Mouse (Mus musculus): ENCODE results near the gene E330014E10Rik.

GRCm38 (mm10) chr5:95836580-95836979, 60.8 kb downstream of the E330014E10Rik start:
- TF ChIP-seq POLR2A (IDR thresholded peaks at IDR 0.05; ENCODE audit: control insufficient read depth, extremely low read depth, insufficient read depth, low read length, poor library complexity): no peak
- TF ChIP-seq CTCF (IDR thresholded peaks at IDR 0.05; ENCODE audit: borderline replicate concordance, control insufficient read depth, extremely low read depth, insufficient read depth, low read length, poor library complexity): no peak

All from thymus, adult 2 months (tissue).